Mouse (Mus musculus): Measurements from ENCODE around the gene Plin5.
"Not testable (repeated sequence)": the region's sequence is repeated elsewhere in the genome, so short reads cannot be mapped to it uniquely, and the experiment has no call there.

Plin5 gene

DNA sequence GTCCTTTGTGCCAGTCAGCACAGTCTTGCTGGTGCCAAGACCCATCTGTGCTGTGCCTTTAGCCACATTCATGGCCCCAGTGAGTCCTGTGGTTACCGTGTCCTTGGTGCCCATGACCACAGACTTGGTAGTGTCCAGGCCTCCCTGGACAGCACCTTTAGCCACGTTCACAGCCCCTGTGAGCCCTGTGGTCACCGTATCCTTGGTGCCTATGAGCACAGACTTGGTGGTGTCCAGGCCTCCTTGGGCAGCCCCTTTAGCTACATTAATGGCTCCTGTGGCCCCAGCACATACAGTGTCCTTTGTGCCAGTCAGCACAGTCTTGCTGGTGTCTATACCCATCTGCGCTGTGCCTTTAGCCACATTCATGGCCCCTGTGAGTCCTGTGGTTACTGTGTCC lies 11.0 kb downstream of the Plin5 start:
- DNase-seq: not testable (repeated sequence)

DNA sequence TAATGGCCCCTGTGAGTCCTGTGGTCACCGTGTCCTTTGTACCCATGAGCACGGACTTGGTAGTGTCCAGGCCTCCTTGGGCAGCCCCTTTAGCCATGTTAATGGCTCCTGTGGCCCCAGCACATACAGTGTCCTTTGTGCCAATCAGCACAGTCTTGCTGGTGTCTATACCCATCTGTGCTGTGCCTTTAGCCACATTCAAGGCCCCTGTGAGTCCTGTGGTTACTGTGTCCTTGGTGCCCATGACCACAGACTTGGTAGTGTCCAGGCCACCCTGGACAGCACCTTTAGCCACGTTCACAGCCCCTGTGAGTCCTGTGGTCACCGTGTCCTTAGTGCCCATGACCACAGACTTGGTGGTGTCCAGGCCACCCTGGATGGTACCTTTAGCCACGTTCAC lies 12.6 kb downstream of the Plin5 start:
- not testable (repeated sequence) for DNase-seq

DNA sequence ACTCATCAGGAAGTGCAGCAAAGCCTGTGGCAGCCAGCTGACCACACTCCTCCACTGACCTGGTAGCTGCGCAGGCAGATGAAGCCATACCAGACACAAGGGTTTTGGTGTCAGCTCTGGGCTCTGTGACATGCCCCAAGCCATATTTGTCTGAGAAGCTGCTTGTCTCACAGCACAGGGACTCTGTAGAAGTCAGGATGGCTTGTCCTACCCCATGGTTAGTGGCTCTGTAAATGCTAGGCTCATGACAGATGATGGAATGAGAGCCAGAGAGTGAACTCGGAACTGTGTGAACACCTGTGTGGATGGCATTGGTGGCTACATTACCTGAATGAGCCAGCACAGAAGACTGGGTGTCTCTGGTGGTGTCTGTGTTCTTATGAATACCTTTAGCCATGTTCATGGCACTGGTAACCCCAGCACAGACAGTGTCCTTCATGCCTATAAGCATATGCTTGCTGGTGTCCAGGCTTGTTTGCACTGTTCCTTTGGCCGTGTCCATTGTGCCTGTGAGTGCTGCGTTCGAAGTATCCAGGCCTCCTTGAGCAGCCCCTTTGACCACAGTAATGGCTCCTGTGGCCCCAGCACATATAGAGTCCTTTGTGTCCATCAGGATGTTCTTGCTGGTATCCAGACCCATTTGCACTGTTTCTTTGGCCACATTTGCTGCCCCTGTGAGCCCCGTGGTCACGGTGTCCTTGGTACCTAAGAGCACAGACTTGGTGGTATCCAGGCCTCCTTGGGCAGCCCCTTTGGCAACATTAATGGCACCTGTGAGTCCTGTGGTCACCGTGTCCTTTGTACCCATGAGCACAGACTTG lies 13.7 kb downstream of the Plin5 start:
- no peak for DNase-seq

DNA sequence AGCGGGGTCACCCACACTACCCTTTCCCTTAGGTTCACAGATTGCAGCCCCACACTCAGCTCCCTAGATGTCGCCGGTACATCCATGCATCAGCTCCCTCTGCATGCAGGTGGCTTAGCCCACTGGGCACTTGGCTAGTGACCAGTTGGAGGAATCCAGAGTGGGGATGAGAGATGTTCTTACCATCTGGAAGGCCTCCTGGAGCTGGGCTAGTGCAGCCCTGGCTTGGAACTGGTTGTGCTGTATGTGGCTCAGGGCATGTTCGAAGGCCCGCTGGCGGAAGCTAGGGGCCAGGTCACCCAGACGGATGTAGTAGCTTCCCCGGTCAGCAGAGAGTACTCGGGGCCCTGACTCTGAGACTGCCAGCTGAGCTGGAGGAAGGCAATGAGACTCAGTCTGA lies 14.5 kb downstream of the Plin5 start:
- no peak for DNase-seq

DNA sequence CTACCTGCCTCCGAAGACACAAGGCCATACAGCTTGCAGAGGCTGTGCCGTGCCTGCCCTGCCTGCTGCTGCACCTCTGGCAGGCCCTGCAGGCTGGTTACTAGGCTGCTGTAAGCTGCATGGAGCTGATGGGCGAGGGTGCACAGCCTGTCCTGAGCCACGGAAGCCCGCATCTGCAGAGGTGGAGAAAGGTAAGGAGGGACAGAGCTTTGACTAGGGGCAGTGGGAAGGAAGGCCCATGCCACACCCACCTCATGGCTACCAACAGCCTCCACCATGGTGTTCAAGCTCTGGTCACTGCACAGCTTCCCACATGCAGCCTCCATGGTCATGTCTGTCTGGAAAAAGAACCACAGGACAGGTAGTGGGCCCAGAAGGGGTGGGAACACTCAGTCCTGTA lies 15.2 kb downstream of the Plin5 start:
- DNase-seq: no peak

DNA sequence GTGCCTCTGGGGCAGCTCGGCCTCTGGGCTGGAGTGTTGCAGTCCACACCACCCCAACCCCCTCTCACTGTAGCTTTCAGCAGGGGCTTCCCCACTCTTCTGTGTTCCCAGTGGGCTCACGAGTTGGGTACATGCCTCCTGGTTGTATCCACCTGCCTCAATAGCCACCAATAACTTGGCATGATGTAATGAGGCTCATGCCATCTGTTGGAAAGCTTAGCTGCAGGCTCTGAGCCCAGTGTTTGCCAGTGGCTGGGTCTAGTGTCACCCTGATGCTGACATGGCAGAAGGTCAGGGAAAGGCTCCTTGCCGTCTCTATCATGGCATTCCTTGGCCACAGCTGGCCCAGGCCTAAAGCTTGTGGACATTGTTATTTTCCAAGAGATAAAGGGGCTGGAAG lies 16.6 kb downstream of the Plin5 start:
- DNase-seq: no peak

DNA sequence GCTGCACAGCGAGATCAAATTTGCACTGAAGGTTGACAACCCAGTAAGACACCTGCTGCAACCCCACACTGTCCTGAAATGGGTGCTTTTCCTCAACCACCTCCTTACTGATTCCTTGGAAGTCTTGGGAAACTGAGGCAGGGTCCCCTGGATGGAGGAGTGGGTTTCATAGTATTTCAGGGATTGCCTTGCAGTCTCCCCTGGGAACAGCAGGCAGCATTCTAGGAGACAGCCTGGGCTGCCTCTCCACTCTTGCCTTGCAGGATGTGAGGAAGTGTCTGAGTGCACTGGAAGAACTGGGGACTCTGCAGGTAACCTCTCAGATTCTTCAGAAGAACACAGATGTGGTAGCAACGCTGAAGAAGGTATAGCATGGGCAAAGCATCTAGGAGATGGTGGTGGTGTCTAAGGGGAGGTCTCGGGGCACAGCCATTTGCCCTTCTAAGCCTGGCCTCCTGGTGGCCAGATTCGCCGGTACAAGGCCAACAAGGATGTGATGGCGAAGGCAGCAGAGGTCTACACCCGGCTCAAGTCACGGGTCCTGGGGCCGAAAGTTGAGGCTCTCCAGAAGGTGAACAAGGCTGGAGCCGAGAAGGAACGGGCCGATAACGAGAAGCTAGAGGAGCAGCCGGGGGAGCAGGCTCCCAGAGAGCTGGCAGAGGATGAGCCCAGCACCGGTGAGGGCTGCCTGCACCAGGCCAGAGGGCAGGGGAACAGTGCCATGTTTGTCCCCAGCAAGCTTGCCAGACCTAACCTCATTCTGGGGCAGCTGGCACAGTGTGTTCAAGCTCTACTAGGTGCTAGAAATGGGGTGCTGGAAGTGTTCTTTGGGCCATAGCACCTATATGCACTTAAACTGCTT lies 18.5 kb downstream of the Plin5 start:
- no peak for DNase-seq

DNA sequence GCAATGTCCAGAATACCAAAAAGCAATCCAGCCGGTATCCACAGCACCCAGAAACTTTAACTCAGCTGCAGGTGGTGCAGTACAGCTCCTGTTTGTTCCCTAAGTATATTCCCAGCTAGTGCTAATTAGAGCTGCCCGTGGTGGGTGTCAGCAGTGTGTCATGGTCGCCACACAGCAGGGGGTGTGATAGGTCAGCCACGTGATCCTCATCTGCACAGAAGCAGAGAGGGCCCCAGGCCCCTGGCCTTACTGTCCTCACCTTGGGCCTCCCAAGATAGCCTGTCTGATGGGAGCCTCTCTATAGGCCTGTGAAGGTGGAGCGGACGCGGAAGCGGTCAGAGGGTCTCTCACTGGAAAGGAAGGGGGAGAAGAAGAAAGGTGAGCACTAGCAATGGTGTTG lies 19.2 kb downstream of the Plin5 start:
- no peak for DNase-seq

DNA sequence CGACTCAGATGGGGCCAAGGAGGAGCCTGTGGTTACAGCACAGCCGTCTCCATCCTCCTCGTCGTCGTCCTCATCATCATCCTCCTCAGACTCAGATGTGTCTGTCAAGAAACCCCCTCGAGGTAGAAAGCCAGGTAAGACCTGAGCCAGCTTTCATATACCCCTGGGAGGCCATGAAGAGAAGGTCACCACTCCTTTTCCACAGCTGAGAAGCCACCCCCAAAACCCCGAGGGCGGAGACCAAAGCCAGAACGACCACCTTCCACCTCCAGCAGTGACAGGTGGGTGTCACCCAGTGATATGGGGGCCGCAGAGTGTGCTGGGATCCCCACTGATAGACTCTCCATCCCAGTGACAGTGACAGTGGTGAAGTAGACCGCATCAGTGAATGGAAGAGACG lies 20.5 kb downstream of the Plin5 start:
- DNase-seq: no peak

DNA sequence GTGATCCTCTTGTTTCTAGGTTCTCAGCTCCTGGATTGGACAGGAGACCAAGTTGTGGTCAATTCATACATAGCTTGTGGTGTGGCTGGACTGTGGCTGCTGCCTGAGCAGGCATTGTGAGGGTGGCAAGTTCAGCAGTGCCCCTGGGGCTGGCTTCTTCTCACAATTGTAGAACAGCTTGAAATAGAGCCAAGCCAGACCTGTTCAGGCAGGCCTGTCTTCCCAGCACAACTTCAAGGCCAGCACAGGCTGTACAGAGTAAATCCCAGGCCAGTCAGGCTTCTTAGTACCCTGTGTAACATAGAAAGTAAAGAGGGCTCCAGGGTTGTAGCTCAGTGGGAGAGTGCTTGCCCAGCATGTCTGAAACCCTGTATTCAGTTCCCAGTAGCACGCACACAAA lies 24.6 kb downstream of the Plin5 start:
- peak in 1 of 2 experiments; percentile 61 for DNase-seq

DNA sequence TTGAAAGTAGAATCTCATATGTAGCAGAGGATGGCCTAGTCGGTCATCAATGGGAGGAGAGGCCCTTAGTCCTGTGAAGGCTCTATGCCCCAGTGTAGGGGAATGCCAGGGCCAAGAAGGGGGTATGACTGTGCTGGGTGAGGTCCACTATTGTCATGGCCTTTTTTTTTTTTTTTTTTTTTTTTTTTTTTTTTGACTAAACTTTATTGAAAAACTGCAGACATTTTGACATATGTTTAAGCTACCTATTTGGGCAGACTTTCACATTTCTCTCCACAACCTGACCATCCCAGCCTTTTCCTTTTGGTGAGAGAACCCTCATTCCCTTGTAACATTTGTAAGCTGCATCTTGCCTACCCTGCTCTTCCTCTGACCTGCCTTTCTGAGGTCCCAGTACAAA lies 25.1 kb downstream of the Plin5 start:
- DNase-seq: no peak

DNA sequence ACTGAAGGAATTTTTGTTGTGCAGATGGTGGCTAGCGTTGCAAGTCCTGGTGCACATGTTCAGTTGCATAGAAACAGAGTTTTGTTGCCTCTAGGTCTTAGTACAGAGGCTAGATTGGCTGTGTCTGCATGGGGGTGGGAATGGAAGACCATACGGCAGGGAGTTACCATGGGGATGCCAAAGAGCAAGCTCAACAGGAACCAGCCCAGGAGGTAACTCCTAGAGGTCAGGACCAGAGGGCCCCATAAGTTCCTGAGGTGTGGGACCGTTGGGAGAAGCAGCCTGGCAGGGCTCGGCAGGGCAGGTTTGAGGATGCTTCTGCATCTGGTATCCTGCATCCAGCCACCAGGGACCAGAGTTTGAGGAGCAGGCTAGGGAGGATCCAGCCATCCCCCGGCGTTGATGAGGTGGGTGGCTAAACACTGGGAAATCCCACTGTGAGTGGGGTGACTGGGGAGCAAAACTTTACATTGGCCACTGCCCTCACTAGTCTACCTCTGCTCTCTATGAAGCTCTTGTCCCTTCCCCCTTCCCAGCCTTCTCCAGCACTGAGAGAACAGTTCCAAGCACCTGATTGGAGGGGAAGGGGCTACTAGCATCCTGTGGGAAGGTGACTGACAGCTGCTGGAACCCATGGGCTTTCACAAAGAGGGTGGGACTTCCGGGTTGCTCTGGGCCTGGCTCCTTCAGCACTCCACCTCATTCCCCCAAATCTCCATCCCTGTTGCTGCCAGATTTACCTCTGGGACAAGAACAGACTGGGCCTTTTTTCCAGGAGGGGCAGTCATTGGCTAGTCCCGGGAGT lies 36.4 kb downstream of the Plin5 start:
- DNase-seq: peak; percentile 13 to 49

DNA sequence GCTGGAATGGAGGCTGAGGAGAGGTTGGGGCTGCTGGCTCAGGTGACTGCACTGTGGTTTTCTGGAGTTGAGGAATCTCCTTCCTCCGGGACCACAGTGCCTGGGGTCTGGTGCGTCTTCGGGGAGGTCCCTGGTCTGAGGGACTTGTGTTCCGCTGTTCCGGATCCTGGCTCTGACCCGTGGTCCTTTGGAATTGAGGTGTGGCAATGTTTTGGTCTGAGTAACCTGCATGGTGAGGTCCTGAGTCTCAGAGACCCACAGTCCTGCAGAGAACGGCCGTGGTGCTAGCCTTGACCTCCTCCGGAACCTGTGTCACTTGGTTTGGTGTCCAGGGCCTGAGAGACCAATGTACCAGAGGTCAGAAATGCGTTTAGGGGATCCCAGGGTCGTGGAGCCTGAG lies 37.5 kb downstream of the Plin5 start:
- DNase-seq: no peak

DNA sequence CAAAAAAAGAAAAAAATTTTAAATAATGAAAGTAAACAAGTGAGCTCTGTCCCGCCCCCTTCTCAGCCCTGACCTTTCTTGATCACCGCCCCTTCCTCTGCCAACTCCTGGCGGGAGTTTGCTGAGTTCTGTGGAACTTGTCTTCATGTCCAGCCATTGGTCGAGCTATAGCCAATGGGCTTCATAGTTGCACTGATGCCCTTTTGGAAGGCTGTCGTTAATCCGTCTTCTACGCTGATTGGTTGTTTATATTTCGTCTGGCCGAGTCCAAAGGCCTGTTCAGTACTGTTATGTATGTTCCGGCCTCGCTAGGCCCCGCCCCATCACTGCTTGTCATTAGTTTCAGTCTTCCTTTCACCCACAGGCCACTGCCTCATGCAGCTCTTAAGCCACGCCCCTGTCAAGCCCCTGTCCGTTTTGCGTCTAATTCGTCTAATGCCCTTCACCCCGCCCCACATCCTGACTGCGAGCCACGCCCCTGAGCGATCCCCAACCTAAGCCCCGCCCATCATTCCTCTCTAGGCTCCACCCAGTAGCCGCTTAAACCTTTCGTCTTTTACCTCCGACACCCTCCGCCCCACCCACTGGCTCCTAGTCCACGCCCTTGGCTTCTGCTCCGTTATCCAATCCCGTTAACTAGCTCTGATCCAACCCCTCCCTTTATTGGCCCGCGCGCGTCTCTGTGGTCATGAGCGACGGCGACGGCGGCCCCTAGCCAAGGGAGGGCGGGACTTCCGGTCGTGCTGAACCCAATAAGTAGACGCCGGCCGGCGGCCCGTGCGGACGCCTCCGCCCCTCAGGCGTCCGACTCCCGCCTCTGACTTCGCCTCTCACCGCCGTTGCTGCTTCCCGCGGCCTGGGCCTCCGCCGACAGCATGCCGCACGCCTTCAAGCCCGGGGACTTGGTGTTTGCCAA lies 38.3 kb downstream of the Plin5 start, which contains the start of gene Hdgfl2:
Hdgfl2 (plus strand) TSS at position 755 of the 916 bp plus-strand sequence.
- peak; percentile 100 for DNase-seq

DNA sequence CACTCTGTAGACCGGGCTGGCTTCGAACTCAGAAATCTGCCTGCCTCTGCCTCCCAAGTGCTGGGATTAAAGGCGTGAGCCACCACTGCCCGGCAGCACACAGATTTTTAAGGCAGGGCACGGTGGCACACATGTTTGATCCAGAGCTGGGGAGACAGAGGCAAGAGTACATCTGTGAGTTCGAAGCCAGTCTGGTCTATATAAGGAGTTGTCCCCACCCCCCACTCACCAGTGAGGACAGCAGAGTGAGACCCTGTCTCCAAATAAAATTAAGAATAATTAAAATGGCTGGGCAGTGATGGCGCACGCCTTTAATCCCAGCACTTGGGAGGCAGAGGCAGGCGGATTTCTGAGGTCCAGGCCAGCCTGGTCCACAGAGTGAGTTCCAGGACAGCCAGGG lies 39.0 kb downstream of the Plin5 start:
- DNase-seq: peak in 1 of 2 experiments; percentile 46

DNA sequence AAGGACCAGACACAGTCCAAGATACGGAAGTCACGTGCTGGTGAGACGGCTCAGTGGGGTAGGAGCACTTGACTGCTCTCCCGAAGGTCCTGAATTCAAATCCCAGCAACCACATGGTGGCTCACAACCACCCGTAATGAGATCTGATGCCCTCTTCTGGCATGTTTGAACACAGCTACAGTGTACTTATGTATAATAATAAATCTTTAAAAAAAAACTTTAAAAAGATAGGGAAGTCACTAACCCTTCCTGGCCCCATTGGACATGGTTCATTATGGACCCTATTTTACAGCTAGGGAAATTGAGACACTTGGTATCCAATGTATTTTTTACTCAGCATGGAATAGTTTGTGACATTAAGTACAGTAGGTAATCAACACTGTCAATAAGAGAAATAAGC lies 39.9 kb downstream of the Plin5 start:
- no peak for DNase-seq

DNA sequence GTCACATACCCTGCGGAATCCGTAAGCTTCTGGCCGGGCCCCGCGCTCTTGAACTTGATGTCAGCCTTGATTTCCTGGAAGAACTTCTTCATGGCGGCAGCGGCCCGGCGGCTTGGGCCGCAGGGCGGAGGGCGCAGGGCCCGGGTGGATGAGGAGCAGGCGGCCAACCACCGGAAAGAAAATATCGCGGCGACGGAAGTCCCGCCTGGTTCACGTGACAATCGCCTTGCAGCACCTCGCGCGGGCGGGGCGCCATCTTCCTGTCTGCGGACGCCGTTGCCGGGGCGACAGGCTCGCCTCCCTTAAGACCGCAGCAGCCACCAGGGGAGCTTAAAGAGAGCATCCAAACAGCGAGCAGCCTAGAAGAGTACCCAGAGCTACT lies 42.6 kb downstream of the Plin5 start, which contains the start of gene Ubxn6:
Ubxn6 (minus strand) TSS at position 202 of the 382 bp plus-strand sequence.
- DNase-seq: peak; percentile 99

DNA sequence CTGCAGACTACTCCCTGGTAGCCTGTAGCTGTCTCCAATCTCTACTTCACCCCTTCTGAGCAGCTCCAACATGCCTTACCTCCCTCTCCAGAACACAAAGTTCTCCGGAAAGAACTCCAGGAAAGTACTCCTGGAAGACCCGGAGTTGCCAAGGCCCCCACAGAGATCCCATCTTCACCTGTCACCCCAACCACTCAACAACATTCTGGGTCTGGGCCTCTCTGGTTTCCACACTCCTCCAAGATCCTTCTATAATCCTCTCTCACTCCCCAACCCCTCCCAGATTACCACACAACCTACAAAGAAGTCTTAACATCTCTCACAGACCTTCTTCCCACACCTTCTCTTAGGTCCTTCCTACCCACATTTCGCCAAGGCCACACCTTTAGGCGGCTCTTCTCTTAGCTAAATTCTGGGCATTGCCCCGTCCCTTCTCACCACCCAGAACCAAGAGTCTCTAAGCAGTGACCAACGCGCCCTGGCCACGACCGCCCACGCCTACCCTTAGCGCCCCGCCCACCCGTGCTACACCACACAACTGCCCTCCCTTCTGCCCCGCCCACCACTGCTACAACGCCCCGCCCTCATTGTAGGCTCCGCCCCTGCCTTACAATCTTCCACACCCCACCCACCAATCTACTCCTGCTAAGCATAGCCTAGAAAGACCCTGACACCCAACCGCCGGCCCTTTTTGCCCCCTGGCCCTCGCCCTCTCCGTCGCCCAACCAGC lies 43.1 kb downstream of the Plin5 start:
- DNase-seq: peak; percentile 94 to 95

DNA sequence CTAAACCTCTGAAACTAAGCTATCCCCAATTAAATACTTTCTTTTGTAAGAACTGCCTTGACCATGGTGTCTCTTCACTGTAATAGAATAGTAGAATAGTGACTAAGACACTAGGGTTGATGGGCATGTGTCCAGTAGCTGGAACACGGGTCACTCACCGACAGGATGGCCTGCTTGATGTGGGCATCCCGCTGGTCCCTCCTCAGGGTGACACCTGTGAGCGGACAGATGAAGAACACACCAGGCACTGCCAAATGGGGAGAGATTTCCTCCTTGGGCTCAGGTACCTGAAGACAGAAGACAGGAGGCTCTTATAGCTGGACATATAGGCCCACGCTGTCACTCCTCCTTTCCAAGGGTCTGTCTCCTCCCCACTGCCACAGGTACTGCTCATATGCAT lies 45.2 kb downstream of the Plin5 start:
- DNase-seq: no peak

DNA sequence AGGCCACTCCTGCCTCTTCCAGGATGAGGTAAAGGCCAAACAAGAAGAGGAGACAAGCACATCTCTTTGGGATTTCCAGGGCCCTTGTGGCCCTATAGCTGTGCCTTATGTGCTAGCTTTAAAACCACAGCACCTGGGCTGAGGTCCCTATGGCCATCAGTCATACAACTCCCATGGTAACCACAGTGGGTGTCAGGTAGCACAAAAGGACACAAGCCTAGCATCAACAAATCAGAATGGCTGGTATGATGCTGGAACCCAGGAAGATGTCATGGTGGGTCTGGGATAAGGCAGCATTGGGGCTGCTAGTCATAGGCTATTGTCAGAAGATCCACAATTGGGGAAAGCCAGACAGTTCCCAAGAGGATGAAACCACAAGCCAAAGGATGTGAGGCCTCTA lies 46.3 kb downstream of the Plin5 start:
- no peak for DNase-seq

DNA sequence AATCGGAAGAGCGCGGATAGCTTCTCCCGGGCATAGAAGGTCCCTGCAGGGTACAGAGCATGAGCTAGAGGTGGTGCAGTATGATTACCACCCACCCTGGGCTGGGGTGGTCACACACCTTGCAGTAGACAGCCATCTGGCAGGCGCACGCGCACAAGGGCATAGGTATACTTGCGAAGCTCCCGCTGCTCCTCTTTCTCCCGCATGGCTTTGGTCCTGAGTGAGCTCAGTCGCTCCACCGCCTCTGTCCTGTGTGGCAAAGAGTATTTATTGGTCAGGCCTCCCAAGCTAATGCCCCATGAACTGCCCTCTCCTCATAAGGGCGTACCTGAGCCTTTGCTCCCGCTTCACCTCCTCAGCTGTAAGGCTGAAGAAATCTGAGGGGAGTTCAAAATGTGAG lies 48.3 kb downstream of the Plin5 start:
- no peak for DNase-seq
